Mouse (Mus musculus): ENCODE data around the gene Map3k3.

Gene Map3k3

DNA sequence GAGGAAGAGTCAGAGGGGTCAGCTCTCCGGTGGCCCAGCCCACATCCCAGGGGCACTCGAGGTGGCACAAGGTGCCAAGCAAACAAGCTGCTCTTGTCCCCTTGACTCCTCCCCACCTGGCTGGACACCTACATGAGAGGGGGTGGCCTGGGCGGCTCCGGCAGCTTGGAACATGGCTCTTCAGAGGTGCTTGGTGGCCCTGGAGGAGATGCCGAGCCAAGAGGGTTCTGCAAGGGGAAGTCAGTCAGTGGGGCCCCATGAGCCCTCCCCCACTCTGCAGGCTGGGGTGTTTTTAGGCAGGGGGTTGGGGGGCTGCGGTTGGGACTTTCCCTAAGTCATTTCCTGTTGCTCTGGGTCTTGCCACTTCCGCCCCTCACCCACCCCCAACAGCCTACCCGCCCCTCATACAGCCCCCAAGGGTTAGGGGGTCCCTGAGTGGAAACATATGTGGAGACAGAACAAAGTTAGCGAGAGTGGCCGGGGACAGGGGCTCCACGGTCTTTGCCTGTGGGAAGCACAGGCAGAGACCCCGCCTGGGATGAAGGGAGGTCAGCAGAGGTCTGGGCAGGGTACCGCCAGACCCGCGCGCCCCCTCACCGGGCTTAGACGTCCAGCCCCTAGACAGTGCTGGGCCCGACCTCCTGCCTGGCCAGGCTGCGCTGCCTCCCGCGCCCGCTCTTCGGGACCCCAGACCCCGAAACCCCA lies 75.0 kb downstream of the Map3k3 start:
- peak; percentile 29 to 61 for DNase-seq

GRCm38 (mm10) chr11:106159921-106160840 lies 75.8 kb downstream of the Map3k3 start:
- peak; percentile 69 to 86 for DNase-seq

DNA sequence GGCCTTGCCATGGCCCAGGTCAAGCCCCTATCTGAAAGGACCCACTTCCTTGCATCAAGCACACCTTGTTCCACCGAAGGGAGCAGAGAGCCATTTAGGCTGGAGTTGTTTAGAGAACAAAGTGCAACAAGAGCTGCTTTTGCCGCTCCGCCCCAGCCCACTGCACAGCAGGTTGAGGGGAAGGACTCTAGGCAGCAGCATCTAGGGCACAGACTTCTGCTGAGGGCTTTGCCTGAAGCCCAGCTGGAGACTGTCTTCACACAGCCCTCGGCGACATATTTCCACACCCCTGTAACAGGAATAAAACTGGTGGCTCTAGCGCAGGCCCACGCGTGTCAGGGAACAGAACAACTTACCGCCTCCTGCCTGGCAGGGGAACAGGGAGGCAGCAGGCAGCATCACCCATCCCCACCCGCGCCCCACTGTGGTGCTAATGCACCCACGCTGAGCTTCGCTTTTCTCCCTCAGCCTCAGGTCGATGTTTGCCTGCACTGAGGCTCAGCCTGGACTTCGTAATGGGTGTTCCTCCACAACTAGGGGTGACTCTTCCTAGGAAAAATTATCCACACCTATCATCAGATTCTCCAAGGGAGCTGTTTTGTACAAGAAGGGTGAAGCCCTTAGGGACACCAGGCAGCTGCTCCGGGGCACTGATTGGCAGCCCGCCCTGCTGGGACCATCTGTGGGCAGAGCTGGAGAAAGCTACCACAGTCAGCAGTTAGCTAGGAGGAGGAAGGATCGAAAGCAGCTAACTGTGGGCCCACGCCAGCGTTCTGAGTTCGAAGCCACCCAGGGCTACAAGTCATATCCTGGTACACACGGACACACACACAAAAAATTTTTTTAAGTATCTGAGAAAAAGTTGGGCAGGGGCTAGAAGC lies 76.7 kb downstream of the Map3k3 start, which contains the start of the genes Gm10840 and Limd2:
Gene Gm10840 (plus strand): TSS at position 10 of the 881 bp plus-strand sequence.
Gene Limd2 (minus strand): TSS at position 20 of the 881 bp plus-strand sequence.
- DNase-seq, result peak; percentile 33 to 53

DNA sequence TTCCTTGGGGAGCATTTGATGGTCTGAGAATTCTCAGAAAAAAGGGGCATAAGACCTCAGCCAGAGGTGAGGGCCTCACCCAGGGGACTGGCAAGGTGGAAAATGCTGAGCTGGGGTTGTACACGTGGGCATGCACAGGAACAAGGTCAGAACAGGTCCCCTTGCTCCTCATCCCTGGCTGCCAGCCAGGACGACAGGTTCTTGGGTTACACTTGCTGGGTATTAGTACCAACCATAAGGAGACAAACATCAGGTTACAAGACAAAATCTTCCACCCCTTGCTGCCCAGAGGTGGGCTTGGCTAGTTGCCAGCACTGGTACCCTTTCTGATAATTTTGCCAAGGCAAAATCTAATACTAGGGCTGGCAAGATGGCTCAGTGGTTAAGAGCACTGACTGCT lies 77.8 kb downstream of the Map3k3 start:
- DNase-seq, result peak in 1 of 2 experiments; percentile 24

DNA sequence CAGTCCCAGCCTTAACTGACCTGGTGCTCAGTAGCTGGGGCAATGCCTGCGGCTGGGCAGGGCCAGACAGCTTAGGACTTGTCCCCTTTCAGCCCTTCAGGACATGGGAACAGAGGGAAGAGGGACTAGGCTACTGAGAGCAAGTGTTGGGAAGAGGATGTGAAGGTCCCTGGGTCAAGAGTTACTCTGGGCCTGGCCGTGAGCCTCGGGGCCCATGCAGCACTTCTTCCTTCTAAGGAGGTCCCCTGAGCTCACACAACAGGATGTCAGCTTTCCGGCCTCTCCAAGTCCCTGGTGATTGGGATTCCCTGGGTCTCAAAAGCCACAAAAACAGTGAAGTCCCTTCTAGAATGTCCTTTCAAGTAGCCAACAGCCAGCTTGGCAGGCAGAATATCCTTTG lies 79.1 kb downstream of the Map3k3 start:
- DNase-seq, result peak; percentile 54 to 63

GRCm38 (mm10) chr11:106164601-106165180 lies 80.3 kb downstream of the Map3k3 start:
- no peak for DNase-seq

DNA sequence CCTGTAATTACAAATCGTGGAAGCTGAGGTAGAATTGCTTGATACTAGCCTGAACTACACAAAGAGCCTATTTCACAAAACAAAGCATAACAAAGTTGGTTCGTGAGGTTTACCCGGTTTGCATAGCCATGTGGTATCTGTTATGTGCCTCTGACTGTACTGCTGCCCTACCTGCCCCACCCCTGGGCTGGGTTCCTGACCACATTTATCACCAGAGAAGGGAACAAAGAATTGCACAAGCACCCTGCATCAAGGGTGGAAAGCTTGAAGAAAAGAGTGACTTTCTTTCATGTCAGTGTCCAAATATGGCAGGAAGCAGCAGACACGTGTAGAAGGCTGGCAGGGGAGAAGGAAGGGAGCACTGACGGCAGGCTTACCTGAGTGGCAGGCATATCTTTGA lies 83.0 kb downstream of the Map3k3 start:
- DNase-seq, result no peak

GRCm38 (mm10) chr11:106170807-106171206 lies 86.4 kb downstream of the Map3k3 start:
- DNase-seq, result peak in 1 of 2 experiments; percentile 46

DNA sequence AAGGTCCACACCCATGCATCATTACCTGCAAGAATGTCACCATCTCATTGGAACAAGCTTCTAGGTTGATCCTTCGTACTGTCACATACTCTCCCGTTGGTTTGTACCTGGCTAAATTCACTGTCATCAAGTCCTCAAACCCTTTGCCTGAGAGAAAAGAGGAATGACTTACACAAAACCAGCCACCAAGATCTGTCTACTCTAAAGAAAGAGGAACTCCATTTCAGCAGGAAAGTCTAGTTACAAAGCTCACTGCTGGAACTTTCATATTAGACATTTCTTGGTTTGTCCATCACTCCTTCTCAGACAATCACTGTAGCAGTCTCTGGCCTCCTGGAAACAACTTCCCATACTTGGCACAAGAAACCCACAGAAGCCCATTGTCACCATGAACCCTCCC lies 88.8 kb downstream of the Map3k3 start:
- no peak for DNase-seq

DNA sequence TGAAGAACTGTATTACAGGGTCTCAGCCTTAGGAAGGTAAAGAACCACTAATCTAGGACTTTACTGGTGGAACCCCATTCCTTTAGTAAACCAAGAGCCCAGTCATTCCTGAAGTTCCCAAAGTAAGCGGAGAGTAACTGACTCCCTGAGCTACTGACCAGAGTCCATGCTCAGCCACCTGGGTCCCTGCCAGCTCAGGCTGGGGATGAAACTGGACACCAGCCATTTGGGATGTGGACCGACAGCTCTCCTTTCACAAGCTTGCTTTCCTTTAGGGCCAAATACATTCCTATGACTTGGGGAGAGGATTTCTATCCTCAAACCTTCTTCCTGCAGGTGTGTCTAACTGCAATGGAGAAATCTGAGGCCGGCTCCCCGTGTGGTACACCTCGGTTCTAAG lies 90.0 kb downstream of the Map3k3 start:
- DNase-seq, result peak; percentile 70 to 84

- no peak for DNase-seq
Observed at GRCm38 (mm10) chr11:106175081-106175480, 90.7 kb downstream of the Map3k3 start.

GRCm38 (mm10) chr11:106176372-106176771 lies 92.0 kb downstream of the Map3k3 start:
- no peak for DNase-seq

- DNase-seq, result no peak
Observed at GRCm38 (mm10) chr11:106178036-106178782, 93.8 kb downstream of the Map3k3 start.

DNA sequence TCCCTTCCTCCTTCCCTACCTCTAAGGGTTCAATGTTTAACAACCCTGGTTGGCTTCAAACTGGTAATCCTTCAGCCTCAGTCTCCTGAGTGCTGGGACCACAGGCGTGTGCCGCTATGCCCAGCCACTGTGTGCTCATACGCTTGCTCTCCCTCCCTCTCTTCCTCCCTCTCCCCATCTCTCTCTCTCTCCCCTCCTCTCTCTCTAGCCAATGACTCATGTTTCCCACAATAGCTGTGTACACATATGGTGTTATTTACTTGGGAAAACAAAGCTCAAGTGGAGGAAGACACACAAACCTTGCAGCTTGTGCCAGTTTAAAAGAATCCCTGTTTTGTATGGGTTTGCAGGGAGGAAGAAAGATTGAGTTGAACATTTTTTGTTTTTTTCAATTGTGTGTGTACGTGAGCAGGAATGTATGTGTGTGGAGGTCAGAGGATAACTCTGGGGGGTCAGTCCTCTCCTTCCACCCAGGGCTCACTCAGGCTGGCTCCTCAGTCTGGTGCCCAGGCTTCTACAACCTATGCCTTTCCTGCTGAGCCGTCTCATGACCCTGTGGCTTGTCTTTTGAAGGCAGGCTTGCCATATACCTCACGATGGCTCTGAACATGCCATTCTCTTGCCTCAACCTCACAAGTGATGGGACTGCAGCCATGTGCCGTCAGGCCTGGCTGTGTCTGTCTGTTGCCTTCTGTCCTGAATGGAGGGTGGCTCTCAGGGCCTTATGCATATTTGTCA lies 95.5 kb downstream of the Map3k3 start:
- no peak for DNase-seq

GRCm38 (mm10) chr11:106180449-106180801 lies 96.0 kb downstream of the Map3k3 start:
- no peak for DNase-seq

- DNase-seq, result no peak
Observed at GRCm38 (mm10) chr11:106187326-106187725, 102.9 kb downstream of the Map3k3 start.

GRCm38 (mm10) chr11:106191716-106192115 lies 107.3 kb downstream of the Map3k3 start:
- no peak for DNase-seq

- no peak for DNase-seq
Observed at GRCm38 (mm10) chr11:106192241-106192640, 107.8 kb downstream of the Map3k3 start.

DNA sequence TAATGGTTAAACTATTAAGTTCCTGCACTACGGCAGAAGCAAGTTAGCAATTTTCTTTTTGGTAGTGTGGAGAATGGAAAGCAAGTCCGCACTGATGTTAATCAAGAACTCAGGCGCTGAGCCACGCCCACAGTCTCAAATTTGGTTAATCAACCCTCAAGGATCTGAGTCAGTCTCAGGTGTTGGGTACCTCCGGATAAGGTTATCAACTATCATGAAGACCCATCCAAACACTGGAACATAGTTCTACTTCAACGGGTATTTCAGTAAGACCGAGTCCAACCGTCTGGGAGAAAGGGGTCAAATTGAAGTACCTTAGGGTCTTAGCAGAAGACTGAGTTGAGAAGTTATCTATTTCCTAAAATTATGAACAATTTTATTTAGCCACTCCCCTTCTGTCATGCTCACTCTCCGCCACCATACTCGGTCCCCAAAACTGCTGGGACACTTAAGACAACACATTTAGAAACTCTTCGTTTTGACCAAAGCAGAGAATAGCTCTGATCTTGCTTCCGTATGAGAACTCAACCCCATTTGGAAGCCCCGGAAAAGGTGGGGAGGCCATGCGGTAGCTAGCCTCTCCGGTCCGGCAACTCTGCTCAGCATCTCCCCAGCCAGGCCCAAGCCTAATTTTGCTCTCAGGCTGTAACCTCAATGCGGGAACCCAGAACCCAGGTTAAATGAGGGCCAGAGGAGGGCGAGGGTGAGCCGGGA lies 108.4 kb downstream of the Map3k3 start:
- peak; percentile 34 to 53 for DNase-seq
